Mouse (Mus musculus) yolk sac, embryonic 10.5 days (tissue): Measurements from ENCODE around the gene Ubash3a.
"Not testable (repeated sequence)": the region's sequence is repeated elsewhere in the genome, so short reads cannot be mapped to it uniquely, and the experiment has no call there.

Source experiments
- DNase-seq: peaks from one replicate; pipeline ENCODE4 v3.0.0-alpha.2; 2017; ENCODE audit warnings: low spot score

Gene Ubash3a

DNA sequence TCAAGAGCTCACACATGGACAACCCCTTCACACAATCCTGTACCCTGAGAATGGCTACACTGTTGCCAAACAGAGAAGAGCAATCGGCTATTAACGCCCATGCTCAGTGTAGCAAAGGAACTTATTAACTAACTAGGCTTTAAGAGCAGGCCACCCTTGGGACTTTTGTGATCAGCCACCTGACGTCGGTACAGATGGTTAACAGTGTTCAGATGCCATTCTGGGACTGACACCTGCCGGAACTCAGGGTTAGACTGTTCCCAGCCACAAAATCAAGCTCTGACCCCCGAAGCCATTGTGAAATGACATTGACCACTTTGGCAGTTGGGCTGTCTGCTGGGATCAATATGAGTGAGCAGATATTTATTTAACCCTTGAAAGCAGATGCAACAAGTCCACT, 53.7 kb downstream of the Ubash3a start:
- no peak for DNase-seq

DNA sequence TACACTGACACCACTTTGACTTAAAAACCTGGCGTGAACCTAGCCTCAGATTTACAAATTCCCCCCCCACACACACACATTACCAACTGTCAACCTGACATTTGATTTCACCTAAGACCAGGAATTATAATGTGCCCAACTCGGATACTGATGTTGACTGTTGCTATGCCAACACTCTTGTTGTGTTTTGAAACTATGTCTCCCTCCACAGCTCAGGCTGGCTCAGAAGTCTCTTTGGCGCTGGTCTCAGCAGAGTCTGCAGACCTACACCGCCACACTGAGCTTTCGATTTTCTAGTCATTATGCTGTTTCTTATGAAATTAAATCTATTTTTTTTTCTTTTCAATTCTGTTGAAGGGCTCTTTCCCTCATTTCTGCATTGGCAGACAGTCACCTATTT, 55.0 kb downstream of the Ubash3a start:
- DNase-seq, result no peak

DNA sequence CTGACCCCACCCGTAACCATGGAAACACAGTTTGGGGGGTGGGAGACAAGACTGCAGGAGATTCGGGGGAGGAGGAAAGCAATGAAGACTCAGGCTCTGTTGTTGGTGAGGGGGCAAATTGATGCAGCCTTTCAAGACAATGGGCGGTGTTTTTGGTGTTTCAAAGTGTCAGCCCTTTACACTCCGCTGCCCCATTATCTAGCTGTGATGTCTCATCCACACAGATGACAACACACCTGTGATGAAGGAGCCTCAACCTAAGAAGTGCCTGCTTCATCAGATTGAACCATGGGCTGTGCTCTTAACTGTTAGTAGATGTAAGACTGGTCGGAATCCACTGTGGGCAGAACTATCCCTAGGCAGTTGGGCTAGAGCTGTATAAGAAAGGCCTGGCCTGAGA, 56.1 kb downstream of the Ubash3a start:
- DNase-seq, result no peak

DNA sequence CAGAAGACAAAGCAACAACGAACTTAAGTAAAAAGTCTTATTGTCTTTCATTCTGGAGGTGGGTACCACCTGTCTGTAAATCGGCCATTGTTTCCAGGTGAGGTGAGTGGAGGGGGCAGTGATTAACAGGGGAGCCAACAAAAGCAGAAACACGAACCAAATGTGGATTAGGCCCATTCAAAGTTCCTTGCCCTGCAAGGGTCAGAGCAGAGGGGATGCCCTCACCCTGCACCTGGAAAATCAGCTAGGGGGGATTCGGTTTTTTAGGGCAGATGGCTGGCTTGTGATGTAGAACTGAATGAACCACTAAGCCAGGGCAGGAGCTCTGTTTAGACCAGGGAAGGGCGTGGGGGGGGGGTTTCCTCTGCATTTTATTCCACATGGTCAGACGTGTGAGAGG, 56.7 kb downstream of the Ubash3a start:
- no peak for DNase-seq

DNA sequence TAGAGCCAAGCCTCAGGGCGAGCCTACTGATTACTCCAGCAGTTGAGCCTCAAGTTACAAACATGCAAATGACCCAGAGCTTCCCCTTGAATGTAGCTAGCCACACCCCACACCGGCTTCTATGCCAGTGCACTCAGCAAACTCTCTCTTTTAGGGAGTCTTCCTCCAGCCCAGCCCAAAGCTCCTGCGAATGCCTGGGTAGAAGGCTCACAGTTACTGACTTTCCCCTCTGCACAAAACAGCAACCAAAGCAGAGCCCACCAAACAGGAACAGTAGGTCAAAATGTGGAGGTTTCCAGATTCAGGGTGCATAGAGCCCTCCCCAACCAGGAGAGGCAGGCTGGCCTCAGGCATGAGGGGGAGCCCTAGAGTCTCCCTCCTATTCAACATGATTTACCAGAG, 57.5 kb downstream of the Ubash3a start:
- DNase-seq, result no peak

DNA sequence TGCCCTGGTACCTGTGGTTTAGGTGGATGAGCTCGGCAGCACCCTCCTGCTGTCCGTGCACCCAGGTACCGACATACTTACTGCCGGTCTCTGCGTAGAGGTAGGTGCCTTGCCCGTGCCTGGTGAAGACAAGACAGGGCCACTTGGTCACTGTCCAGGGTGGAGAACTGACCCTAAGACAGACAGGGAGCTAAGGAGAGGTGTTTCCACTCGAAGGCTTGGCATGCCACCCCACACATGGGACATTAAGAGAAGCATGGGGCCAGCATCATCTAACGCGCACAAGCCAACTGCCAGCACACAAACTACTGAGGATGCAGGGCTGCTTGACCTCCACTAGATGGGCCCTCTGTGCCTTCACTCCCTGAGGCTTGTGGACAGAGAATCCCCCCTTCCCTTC, 58.2 kb downstream of the Ubash3a start:
- DNase-seq, result no peak

DNA sequence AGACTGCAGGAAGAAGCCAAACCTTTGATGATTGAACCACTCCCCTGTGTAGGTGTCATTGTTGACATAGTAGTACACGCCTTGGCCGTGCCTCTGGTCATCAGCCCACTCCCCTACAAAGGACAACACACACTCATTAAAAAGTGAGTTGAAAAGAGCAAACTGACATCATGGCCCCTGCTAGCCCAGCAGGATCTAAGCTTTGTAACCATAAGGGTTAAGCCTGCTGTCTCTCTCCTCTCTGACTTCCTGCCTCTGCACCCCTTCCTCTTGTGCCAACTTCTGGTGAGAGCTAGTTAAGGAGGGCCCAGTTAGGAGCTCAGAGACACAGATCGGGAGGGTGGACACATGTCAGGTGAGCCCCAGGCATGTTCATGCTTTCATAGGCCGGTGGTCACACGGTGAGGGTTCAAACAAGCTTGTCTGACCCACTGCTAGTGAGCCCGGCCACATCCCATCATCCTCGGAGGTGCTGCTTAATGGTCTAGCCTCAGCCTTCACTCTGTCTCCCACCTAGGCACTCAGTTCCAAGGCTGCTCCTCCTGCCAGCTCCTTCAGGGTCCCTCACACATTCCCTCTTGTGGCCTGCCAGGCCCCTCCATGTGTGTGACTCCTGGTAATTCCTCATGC, 58.8 kb downstream of the Ubash3a start:
- DNase-seq, result no peak

DNA sequence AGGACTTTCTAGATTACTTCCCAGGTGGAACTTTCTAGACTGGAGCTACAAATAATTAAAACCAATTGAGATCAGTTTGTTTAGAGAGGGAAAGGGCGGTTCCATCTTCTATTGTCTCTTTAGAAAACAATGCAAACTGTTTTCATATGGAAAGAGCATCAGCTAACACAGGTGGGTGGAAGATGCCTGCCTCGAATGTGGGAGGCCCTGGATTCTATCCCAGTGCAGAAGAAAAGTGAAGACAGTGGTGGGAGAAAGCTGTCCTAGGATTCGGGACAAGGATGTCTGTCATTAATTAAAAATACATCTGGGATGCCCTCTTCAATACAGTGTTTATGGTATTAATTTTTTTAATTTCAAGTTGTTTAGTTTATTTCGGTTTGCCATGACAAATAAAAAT, 59.5 kb downstream of the Ubash3a start:
- no peak for DNase-seq

DNA sequence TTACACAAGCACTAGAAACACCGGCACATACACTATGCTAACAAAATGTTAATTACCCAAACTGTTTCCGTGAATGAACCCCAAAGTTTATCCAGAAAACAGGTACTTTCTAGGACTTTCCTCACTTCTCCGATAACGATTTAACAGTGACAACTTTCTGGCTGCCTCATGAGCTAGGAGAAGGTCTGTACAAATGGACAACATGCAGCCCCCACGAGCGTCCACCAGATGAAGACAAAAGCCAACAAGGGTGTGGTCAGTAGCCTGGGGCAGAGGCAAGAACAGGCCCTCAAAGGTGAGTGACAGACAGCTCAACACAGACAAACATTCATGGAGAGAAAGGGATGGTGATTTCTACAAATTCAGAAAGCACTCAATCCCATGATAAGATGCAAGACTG, 59.9 kb downstream of the Ubash3a start:
- no peak for DNase-seq

DNA sequence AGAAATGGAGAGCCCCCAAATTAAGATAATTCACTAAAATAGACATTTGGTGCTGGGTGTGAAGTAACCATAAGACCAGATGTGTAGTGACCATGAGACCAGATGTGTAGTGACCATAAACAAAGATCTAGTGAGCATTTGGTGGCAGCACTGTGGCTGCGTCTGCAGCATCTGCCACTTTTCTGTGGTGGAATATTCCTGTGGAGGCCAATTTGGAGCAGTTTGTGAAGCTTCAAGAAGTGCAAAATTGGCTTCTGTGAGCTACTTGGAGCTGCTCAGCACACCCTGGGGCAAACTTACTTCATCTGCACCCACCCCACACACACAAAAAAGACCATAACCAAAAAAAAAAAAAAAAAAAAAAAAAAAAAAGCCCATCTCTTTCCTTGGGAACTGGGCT, 60.3 kb downstream of the Ubash3a start:
- DNase-seq, result no peak

DNA sequence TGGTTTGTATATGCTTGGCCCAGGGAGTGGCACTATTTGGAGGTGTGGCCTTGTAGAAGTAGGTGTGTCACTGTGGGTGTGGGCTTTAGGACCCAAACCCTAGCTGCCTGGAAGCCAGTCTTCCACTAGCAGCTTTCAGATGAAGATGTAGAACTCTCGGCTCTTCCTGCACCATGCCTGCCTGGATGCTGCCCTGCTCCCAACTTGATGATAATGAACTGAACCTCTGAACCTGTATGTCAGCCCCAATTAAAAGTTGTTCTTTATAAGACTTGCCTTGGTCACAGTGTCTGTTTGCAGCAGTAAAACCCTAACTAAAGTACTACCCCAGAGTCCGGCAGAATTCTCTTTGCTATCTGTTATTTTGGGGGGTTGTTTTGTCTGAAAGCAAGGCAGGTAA, 62.1 kb downstream of the Ubash3a start:
- DNase-seq, result no peak

DNA sequence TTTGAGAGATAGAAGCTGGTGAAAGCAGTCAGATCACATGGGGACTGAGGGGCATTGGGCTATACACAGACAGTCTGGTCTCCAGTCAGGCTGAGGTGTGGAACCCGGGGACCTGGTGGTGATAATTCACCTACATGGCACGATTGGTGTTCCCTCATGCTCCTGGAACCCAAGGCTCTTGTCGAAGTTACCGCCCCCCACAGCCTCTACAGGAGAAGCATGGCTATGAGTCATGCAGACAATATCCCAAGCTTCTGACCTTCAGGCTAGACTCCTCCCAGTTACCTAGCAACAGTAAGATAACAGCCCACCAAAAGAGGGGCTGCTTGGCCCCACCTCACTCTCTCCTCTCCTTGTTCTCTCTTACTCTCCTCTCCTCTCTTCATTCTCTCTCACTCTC, 62.6 kb downstream of the Ubash3a start:
- no peak for DNase-seq

DNA sequence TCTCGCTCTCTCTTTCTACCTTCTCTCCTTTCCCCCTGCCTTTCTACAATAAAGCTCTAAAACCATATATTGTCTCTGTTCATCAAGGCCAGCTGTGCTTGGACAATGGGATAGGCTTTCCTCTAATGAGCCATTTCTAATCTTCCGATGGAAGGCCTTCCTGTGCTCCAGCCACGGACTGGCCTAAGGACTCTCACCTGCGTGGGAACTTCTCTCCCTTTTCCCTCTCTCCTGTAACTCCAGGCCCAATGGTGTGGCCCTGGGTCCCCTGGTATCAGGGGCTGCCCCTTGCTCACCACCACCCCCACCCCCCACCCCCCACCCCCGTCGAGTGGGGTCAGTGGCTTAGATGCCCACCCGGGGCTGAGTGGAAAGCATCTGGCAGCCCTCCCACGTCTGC, 63.1 kb downstream of the Ubash3a start:
- DNase-seq, result not testable (repeated sequence)

DNA sequence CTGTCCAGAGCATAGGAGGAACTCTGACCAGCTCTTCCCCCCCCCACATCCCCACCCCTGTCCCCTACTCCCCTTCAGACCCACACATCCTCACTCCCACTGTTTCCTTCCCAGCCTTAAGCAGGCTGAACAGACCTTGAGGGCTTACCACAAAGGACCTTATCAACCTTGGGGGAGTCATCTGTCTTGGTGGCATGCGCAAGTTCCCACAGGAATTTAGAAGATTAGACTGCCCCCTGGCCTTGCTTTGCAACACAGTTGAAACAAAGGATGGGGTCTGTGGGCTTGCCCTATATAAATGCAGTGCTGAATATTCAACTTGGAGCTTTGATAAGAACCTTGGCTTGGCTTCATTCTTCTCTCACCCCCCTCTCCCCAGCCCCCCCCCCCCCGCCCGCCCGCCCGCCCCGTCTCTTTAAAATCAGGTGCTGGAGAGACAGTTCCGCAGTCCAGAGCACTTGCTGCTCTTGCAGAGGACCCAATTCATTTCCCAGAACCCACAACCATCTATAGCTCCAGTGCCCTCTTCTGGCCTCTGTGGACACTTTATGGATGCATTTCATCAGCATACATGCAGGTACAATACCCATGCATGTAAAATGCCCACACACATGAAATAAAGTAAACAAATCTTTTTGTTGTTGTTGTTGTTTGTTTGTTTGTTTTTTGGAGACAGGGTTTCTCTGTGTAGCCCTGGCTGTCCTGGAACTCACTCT, 63.6 kb downstream of the Ubash3a start:
- no peak for DNase-seq

DNA sequence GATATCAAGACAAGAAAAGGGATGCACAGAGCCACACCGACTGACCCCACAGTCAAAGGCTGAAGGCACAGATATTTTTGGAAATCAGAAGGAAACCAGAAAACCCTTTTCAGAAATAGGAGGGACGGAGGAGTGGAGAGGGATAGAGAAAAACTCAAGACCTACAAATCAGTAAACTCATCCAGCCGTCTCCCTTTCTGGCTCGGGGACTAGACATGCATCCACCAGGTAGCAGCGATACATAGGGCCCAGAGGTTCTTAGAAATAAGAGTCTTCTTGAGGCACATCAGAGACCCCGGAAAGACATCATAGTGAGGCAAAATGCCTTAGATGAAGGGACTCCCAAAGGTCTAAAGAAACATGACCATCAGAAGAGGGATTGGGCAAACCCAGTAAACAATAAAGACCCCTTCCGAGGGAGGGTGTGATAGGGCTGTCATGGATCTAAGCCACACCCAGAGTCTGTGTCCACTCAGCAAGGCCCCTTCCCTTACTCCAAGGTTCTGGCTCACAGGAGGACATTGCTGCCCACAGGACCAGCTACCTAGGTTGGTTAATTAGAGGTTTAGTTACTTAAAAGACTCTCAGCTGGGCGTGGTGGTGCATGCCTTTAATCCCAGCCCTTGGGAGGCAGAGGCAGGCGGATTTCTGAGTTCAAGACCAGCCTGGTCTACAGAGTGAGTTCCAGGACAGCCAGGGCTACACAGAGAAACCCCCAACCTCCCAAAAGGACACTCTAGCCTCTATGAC, 64.9 kb downstream of the Ubash3a start:
- no peak for DNase-seq

DNA sequence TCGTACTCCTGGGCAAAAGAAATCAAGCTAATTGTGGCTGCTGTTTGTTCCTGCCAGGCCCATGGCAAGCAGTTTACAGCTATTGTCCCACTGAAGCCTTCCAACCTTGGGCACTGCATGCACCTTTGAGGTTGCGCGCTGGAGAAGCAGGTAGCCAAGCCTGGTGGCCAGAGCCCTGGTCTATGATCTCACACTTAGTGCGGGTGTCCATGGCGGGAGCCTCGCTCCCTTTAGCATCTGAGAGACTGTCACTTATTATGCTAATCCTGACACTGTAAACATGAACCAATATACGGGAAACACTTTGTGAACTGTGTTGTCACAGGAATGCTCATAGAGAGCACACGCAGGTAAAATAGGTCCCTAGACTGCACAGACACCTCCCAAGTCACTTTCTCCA, 66.0 kb downstream of the Ubash3a start:
- DNase-seq, result no peak

DNA sequence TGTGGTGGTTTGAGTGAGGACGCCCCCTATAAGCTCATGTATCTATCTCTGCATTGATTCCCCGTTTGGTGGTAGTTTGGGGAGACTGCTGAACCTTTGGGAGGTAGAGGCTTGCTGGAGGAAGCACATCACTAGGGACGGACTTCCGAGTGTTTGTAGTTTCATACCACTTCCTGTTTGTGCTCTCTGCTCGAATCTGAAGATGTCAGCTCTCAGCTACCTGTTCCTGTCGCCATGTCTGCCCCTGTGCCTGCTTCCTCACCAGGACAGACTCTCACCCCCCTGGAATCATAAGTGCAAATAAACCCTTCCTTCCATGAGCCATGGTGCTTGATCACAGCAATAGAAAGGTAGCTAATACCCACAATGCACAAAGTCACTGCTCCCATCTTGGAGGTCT, 67.5 kb downstream of the Ubash3a start:
- no peak for DNase-seq

DNA sequence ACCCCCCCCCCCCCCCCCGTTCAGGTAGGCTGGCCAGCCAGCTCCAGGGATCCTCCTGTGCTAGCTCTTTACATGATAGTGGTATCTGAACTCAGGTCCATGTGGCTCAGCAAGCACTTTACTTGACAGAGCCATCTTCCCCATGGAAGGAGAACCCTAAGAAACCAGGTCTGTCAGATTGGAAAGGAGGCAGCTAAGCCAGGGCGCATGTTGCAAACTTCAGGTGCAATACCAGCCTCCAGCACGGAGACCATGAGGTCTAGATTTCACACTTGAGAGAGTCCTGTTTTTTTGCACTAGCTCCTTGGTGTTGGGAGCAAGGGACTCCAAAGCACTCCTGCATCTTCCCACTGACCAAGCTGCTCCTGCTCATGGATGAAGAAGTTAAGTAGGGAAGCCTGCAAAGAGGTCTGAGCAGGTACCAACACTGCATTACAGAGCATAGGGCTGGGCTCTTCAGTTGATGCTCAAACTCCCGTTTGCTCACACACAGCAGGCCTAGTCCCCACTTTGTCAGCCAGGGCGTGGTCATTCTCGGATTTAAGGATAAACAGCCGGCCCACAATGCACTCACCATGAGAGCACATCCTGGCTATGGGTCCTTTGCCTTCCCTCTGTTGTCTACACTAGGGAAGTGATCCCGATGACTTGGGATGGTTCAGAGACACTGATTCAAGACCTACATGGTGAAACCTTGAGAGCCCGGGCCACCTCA, 68.7 kb downstream of the Ubash3a start:
- DNase-seq, result no peak

DNA sequence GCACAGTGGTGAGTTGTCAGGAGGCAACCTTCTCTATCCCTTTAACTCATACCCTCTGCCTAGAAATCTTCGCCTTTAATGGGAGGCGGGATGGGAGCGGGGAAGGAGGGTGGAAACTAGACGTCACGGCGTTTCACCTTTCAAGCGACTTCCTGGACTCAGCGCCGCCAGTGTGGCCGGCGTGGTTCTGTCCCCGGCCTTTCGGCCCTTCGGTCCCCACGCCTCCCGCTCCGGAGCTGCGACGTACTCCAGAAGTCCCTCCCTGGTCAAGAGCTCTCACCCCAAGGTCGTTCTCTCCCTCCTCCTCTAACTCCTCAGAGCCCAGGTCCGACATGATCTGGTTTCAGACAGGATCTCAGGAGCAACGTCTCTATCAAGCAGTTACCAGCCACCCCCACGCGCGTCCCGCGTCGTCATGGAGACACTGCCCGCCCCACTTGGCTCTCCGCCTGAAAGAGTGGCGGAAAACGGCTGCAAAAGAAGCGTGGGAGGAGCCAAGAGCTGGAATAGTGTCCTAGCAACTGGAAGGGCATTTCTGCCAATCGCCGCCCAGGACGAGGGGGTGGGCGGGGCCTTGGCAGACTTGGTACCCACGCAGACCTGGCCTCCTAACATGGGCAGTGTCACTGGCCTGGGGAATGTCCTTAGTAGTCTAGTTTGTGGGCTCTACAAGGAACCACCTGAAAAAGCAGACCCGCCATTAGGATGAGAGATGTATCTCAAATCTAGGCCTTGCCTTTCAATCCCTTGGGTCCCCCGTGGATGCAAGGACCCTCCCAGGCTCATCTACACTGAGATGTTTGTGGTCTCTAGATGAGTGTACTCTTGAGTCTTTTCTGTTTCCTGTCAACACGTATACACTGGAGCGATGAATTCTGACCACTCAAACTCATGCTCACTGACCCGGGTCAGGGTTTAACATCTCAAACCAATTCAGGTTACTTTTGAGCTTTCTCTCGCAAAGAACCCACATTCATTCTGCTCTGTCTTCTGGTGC, 69.5 kb downstream of the Ubash3a start, which contains the start of gene Rsph1:
Gene Rsph1 (minus strand): TSS at position 462 of the 997 bp plus-strand sequence.
- DNase-seq, result peak; percentile 81

DNA sequence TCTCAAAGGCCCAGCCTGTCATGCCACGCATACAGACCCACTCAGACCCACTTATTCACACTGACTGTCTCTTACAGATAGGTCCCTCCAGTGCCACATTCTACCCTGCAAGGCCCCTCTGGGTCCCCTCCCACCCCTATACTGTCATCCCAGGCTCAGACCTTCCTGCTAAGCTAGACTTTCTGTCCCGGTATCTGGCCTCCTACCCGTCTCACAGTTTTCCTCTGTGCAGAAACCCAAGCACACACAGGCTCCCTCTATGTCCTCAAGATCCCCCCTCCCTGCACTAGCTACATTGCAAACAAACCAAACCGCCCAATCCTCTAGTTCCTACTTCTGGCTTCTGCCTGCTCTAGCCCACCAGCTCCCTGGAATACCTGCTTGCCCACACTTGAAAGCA, 70.3 kb downstream of the Ubash3a start:
- no peak for DNase-seq

DNA sequence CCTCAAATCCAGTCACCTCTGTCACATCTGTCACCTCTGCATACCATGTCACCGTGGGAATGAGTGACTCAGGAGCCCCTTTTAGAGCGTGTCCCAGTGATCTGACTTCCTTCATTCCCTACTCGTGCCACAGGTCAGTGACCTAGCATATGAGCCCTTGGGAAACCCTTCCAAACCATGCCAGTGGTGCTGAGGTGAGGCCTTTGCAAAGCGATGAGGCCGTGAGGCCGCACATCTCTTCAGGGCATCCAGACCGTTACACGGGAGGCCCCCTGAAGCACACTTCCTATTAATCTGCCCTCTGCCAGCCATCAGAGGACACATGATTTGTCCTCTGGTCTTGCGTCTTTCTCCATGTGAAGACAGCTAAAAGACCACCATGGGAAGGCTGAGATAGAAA, 71.9 kb downstream of the Ubash3a start:
- DNase-seq, result no peak
